Mouse (Mus musculus): Measurements from ENCODE around the gene Phkb. TPM values are rescaled to one million over a fixed set of nuclear protein-coding genes. Genes with fewer than 3 reads are reported as not detected.

The Phkb gene
- polyA plus RNA-seq, 1 experiment from 2014 or later: 52.4 TPM

GRCm38 (mm10) chr8:86079433-86079832 lies 238.7 kb downstream of the Phkb start:
- no peak for DNase-seq (ENCODE audit: low spot score)
- H3K4me1 ChIP-seq (ENCODE audit: control insufficient read depth, insufficient read depth, low read length): no peaks in the 10 kb centered on the region
- no peaks in the 10 kb centered on the region for H3K36me3 ChIP-seq (ENCODE audit: control insufficient read depth, insufficient read depth, low read length)
- ATAC-seq (ENCODE audit: low read depth): no peak
- no peak overlapping the region for H3K4me2 ChIP-seq (ENCODE audit: low read depth, low read length)
- whole genome bisulfite sequencing: 91% methylated on average over 1 of the region's 1 CpGs
- no peaks in the 10 kb centered on the region for H3K27me3 ChIP-seq (replicated peaks; ENCODE audit: control insufficient read depth, insufficient read depth, low read length)
- no peak overlapping the region for H3K9ac ChIP-seq (ENCODE audit: low read depth, low read length)
- H3K27ac ChIP-seq (replicated peaks; ENCODE audit: low read depth, low read length): no peak overlapping the region
- no peak overlapping the region for H3K4me3 ChIP-seq (ENCODE audit: low read depth, low read length)
- H3K9me3 ChIP-seq (ENCODE audit: control insufficient read depth, low read length): no peaks in the 10 kb centered on the region

GRCm38 (mm10) chr8:86083346-86083745 lies 242.6 kb downstream of the Phkb start:
- Histone ChIP-seq H3K27me3 (replicated peaks; ENCODE audit: control insufficient read depth, insufficient read depth, low read length) (no peaks in the 10 kb centered on the region), H3K4me3 (ENCODE audit: low read depth, low read length) (no peak overlapping the region), H3K27ac (replicated peaks; ENCODE audit: low read depth, low read length) (no peak overlapping the region), H3K4me2 (ENCODE audit: low read depth, low read length) (no peak overlapping the region), H3K9me3 (ENCODE audit: control insufficient read depth, low read length) (no peaks in the 10 kb centered on the region), H3K36me3 (ENCODE audit: control insufficient read depth, insufficient read depth, low read length) (no peaks in the 10 kb centered on the region), H3K4me1 (ENCODE audit: control insufficient read depth, insufficient read depth, low read length) (no peaks in the 10 kb centered on the region), H3K9ac (ENCODE audit: low read depth, low read length) (no peak overlapping the region)
- DNase-seq (ENCODE audit: low spot score) (no peak), ATAC-seq (ENCODE audit: low read depth) (no peak)
- WGBS: 62% methylated on average over 4 of the region's 4 CpGs

GRCm38 (mm10) chr8:86086791-86087190 lies 246.0 kb downstream of the Phkb start:
- no peak overlapping the region for H3K4me2 ChIP-seq (ENCODE audit: low read depth, low read length)
- no peaks in the 10 kb centered on the region for H3K9me3 ChIP-seq (ENCODE audit: control insufficient read depth, low read length)
- no peak for DNase-seq (ENCODE audit: low spot score)
- H3K4me1 ChIP-seq (ENCODE audit: control insufficient read depth, insufficient read depth, low read length): no peaks in the 10 kb centered on the region
- H3K27me3 ChIP-seq (replicated peaks; ENCODE audit: control insufficient read depth, insufficient read depth, low read length): no peaks in the 10 kb centered on the region
- ATAC-seq (ENCODE audit: low read depth): no peak
- 86% methylated on average over 2 of the region's 2 CpGs for WGBS
- no peak overlapping the region for H3K9ac ChIP-seq (ENCODE audit: low read depth, low read length)
- no peaks in the 10 kb centered on the region for H3K36me3 ChIP-seq (ENCODE audit: control insufficient read depth, insufficient read depth, low read length)
- no peak overlapping the region for H3K4me3 ChIP-seq (ENCODE audit: low read depth, low read length)
- no peak overlapping the region for H3K27ac ChIP-seq (replicated peaks; ENCODE audit: low read depth, low read length)

GRCm38 (mm10) chr8:86087468-86087867 lies 246.7 kb downstream of the Phkb start:
- no peak overlapping the region for H3K27ac ChIP-seq (replicated peaks; ENCODE audit: low read depth, low read length)
- H3K9ac ChIP-seq (ENCODE audit: low read depth, low read length): no peak overlapping the region
- DNase-seq (ENCODE audit: low spot score) (no peak), ATAC-seq (ENCODE audit: low read depth) (no peak)
- H3K36me3 ChIP-seq (ENCODE audit: control insufficient read depth, insufficient read depth, low read length): no peaks in the 10 kb centered on the region
- no peak overlapping the region for H3K4me2 ChIP-seq (ENCODE audit: low read depth, low read length)
- H3K9me3 ChIP-seq (ENCODE audit: control insufficient read depth, low read length): no peaks in the 10 kb centered on the region
- H3K4me3 ChIP-seq (ENCODE audit: low read depth, low read length): no peak overlapping the region
- no peaks in the 10 kb centered on the region for H3K4me1 ChIP-seq (ENCODE audit: control insufficient read depth, insufficient read depth, low read length)
- no peaks in the 10 kb centered on the region for H3K27me3 ChIP-seq (replicated peaks; ENCODE audit: control insufficient read depth, insufficient read depth, low read length)
- WGBS: 80% methylated on average over 1 of the region's 1 CpGs

- Histone ChIP-seq H3K27me3 (replicated peaks; ENCODE audit: control insufficient read depth, insufficient read depth, low read length) (no peaks in the 10 kb centered on the region), H3K27ac (replicated peaks; ENCODE audit: low read depth, low read length) (no peak overlapping the region), H3K4me1 (ENCODE audit: control insufficient read depth, insufficient read depth, low read length) (no peaks in the 10 kb centered on the region), H3K9ac (ENCODE audit: low read depth, low read length) (no peak overlapping the region), H3K36me3 (ENCODE audit: control insufficient read depth, insufficient read depth, low read length) (no peaks in the 10 kb centered on the region), H3K4me2 (ENCODE audit: low read depth, low read length) (no peak overlapping the region), H3K4me3 (ENCODE audit: low read depth, low read length) (no peak overlapping the region), H3K9me3 (ENCODE audit: control insufficient read depth, low read length) (no peaks in the 10 kb centered on the region)
- 79% methylated on average over 10 of the region's 10 CpGs for WGBS
- DNase-seq (ENCODE audit: low spot score): no peak
- no peak for ATAC-seq (ENCODE audit: low read depth)
Observed at GRCm38 (mm10) chr8:86090666-86091065, 249.9 kb downstream of the Phkb start.

Other genes with a start within 250 kb of the Phkb start
- gene Neto2, start 140.0 kb upstream of the Phkb start, polyA plus RNA-seq (2014; fragmentation: Nextera tagmentation; extraction: Ambion mirVana): 12.5 and 13.9 TPM in 2 replicates
- 83.5 and 86.6 TPM in 2 replicates for gene Itfg1, start within 50 bp of the Phkb start, polyA plus RNA-seq (2014; fragmentation: Nextera tagmentation; extraction: Ambion mirVana)